Mouse (Mus musculus) kidney, adult 8-10 months (tissue): ENCODE measurements at regions not wholly inside any gene's neighbourhood (a gene's known extent, or its start where the extent isn't known, plus 50 kb on each side); places are given as distances from the start of the nearest gene placed in this dataset.

Source experiments
- DNase-seq, 2 experiments: peaks; one replicate each; pipeline ENCODE4 v3.0.0; 2022

GRCm38 (mm10) chr4:40400089-40400488 is 71.9 kb upstream of the Tmem215 start:
- DNase-seq = no peak

- no peak for DNase-seq
These were observed 81.8 kb upstream of the Tmem215 start for GRCm38 (mm10) chr4:40390183-40390582.

GRCm38 (mm10) chr4:40385284-40385683 is 86.7 kb upstream of the Tmem215 start:
- DNase-seq = no peak

DNA sequence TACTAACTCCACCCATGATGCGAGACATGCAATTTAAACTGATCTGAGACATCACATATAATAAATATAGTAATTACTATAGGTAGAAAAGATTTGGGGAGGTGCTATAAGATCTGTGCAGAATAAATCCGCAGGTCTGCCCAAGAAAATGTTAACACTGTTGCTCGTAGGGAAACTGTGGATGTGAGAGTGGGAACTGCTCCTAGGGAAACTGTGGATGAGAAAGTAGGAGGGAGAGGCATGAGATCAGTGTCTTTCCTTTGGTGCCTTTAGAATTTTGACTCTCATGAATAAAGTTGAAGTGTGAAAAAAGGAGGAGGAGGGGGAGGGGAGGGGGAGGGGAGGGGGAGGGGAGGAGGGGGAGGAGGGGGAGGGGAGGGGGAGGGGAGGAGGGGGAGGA is 87.3 kb upstream of the Tmem215 start:
- DNase-seq = no peak

- DNase-seq = no peak
These were observed 91.7 kb upstream of the Tmem215 start for GRCm38 (mm10) chr4:40380309-40380708.

- DNase-seq = no peak
These were observed 96.4 kb upstream of the Ndufb6 start for GRCm38 (mm10) chr4:40375439-40376154.

GRCm38 (mm10) chr4:40374213-40374612 is 95.0 kb upstream of the Ndufb6 start:
- no peak for DNase-seq

GRCm38 (mm10) chr4:40364329-40364728 is 85.1 kb upstream of the Ndufb6 start:
- no peak for DNase-seq

DNA sequence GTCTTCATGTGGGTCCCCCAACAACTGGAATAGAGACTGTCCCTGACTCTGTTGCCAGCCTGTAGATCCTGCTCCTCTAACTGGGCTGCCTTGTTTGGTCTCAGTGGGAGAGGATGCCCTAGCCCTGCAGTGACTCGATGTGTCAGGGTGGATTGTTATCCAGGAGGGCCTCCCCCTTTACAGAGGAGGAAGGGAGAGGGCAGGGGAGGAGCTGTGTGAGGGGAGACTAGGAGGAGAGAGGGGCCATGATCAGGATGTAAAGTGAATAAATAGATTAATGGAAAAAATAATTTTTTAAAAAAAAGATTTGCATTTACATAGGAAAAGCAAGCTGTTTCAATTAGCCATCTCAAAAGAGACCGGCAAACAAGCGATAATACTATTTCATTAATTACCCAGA is 80.1 kb upstream of the Ndufb6 start:
- no peak for DNase-seq

DNA sequence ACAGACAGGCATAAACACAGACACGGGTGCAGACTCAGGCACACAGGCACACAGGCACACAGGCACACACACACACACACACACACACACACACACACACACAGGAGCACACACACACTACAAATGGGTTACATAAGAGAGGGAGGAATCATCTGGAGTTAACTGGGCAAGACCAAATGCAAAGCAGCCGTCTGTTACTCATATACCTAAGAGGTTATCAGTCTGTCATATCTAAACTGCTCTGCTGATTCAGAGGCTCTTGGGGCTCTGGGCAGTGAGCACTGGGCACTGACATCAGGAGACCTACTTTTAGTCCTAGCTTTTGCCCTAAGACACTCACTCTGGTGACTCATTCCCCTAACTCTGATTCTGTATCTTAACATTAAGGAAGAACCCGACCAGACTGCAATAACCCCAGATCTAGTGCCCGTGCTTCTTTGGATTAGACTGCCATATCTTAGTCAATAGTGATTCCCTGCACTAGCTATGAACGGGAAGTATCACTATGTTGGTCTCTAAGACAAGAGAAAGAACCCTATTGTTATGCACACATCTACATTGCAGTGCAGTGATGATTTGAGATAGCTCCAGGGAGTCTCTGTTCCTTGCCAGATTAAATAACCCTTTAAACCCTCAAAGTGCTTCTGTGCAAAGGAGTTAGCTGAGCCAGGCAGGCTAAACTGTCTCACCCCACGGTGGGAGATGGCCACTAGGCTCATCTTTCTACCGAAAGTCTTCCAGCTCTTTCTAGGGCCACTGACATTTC is 78.0 kb upstream of the Ndufb6 start:
- DNase-seq = peak in 1 of 2 experiments; percentile 6

DNA sequence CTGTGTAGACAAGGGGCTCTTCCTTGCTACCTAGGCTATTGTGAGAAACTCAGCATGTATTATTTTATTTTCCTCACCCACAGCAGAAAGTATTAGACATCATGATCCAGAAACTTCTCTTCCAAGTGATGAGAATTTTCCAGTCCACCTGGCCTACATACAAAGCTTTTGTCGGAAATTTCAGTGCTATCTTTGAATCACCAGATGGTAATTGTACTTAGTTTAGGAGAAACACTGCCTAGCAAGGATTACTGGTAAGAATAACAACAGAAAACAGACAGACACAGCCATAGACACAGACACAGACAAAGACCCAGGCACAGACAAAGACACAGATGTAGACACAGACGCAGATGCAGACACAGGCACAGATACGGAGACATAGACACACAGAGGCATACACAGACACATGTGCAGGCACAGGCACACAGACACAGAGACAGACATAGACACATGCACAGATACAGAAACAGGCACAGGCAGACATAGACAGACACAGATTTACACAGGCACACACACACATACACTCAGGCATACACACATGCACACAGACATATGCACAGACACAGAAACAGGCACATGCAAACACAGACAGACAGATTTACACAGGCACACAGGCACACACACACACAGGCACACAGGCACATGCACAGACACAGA is 76.7 kb upstream of the Ndufb6 start:
- DNase-seq = no peak

DNA sequence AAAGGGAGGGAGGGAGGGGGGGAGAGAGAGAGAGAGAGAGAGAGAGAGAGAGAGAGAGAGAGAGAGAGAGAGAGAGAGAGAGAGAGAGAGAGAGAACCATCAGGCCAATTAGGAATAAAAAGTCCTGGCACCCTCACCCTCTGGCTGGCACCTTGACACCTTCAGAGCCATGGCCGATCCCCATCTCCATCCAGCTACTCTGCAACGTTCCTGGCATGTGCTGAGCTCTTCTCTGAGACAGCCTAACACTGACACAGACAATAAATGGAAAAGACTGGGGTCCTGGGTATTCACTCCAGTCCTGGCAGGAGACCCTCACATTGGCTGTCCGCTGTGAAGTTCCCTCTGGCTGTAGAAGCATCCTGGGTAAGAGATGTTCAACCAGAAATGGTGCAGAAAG is 75.2 kb upstream of the Ndufb6 start:
- DNase-seq = no peak

DNA sequence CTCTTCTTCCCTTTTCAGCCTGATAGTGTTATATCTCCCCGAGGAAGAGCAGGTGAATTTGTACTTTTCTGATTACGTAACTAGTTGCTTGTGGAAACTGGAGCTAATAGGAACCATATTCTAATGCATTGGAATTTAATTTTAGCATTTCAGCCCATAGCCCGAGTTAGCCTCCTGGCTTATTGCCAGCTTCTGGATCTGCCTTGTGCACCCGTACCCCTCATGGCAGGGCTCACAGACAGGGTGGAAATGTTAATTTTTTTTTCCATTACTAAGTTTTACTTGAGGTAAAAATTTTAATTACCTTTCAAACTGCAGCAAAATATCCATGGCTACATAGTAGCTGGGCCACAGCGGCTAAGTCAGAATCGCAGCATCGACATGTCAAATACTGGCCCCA is 72.4 kb upstream of the Ndufb6 start:
- DNase-seq = no peak

GRCm38 (mm10) chr4:40351090-40351489 is 71.9 kb upstream of the Ndufb6 start:
- DNase-seq = no peak

DNA sequence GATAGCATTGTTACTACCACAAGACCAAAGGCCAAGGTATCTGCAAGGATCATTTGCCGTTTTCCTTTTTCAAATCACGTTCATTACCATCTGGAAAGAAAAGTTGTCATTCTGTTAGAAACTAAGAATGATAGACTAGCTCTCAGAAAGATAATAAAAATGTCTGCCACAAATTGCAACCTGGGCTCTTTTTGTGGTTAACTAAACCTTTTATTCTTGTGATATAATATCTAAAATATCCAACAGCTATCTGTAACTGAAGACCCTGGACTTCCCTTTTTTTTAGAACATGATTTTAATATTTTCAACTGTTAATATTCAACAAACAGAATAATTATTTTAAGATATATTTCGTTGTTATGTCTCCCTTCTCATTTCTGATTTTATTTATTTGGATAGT is 66.6 kb upstream of the Ndufb6 start:
- no peak for DNase-seq

- no peak for DNase-seq
These were observed 63.0 kb upstream of the Ndufb6 start for GRCm38 (mm10) chr4:40342181-40342580.

- no peak for DNase-seq
These were observed 55.6 kb upstream of the Ndufb6 start for GRCm38 (mm10) chr4:40334841-40335240.

GRCm38 (mm10) chr4:40329737-40330136 is 50.5 kb upstream of the Ndufb6 start:
- no peak for DNase-seq
